Mouse (Mus musculus) stomach, postnatal 0 days (tissue): ENCODE measurements around the gene Tek.

ENCODE experiments used
- CTCF ChIP-seq: IDR thresholded peaks from 2 replicates; pipeline ENCODE4 v1.5.1; 2016; ENCODE audit warnings: antibody characterized with exemption, low read depth, mild to moderate bottlenecking, moderate library complexity
- EP300 ChIP-seq: optimal IDR thresholded peaks from 2 replicates; pipeline ENCODE3; 2016; ENCODE audit warnings: antibody characterized with exemption

- TF ChIP-seq CTCF (no peak), EP300 (no peak)
These were observed 26.1 kb downstream of the Tek start for GRCm38 (mm10) chr4:94765217-94765616.
